Mouse (Mus musculus) spleen, adult 2 months (tissue): ENCODE measurements around the gene Chst8. TPM values are rescaled to one million over a fixed set of nuclear protein-coding genes. Genes with fewer than 3 reads are reported as not detected.

ENCODE experiments used
- DNase-seq, 2 experiments: peaks; one replicate each; pipeline versions ENCODE4 v3.0.0 to v3.0.0-alpha.2; 2012 to 2021; ENCODE audit warnings: low spot score in 2 of 2, low read depth in 1 of 2
- H3K27ac ChIP-seq: fragments of 200-500 bp; 2 replicates; pipeline ENCODE4 v1.5.1; 2012; ENCODE audit warnings: low read length, inconsistent platforms; ENCODE audit not compliant: insufficient read depth
- H3K27me3 ChIP-seq: fragments of 200-500 bp; 2 replicates; pipeline ENCODE4 v1.6.1; 2012; ENCODE audit warnings: mild to moderate bottlenecking, moderate library complexity, low read length, inconsistent platforms; ENCODE audit not compliant: control insufficient read depth, insufficient read depth
- H3K36me3 ChIP-seq: fragments of 200-500 bp; 2 replicates; pipeline ENCODE4 v1.6.1; 2012; ENCODE audit warnings: mild to moderate bottlenecking, low read length, inconsistent platforms; ENCODE audit not compliant: control insufficient read depth, insufficient read depth
- H3K4me1 ChIP-seq: fragments of 200-500 bp; 2 replicates; pipeline ENCODE4 v1.6.1; 2011; ENCODE audit warnings: inconsistent platforms; ENCODE audit not compliant: control insufficient read depth, insufficient read depth, insufficient read length
- H3K4me3 ChIP-seq: fragments of 200-500 bp; 2 replicates; pipeline ENCODE4 v1.5.1; 2011; ENCODE audit warnings: mild to moderate bottlenecking, inconsistent platforms; ENCODE audit not compliant: insufficient read depth, insufficient read length; ENCODE audit errors: extremely low read depth
- CTCF ChIP-seq: fragments of 200-500 bp; IDR thresholded peaks from 2 replicates; pipeline ENCODE4 v1.5.1; 2011; ENCODE audit warnings: mild to moderate bottlenecking, inconsistent platforms; ENCODE audit not compliant: insufficient read depth, insufficient read length, insufficient replicate concordance; ENCODE audit errors: extremely low read depth
- POLR2A ChIP-seq: fragments of 200-500 bp; IDR thresholded peaks from 2 replicates; pipeline ENCODE4 v1.6.1; 2011; ENCODE audit warnings: low read depth, low read length, inconsistent platforms
- WGBS: fragments of 180-500 bp; shearing (Covaris S2); methylation state at CpG from one replicate; pipeline ENCODE4 v1.1.7; 2018; 5-methylcytosine and 5-hydroxymethylcytosine counted together
- polyA plus RNA-seq: library from polyadenylated mRNA; depleted of rRNA; stranded (reverse); fragments of >200 nt; gene quantifications from 2 replicates; pipeline ENCODE4 v1.2.3, GENCODE M21; 2012

Chst8 gene
- polyA plus RNA-seq, 1 experiment, result 1.6 TPM

- TF ChIP-seq POLR2A, result no peak
- no peak for TF ChIP-seq CTCF
- Histone ChIP-seq H3K4me3 (no peak overlapping the region), H3K36me3 (no peaks in the 10 kb centered on the region), H3K4me1 (no peaks in the 10 kb centered on the region), H3K27me3 (no peaks in the 10 kb centered on the region), H3K27ac (no peak overlapping the region)
- no peak for DNase-seq
- WGBS, result 90% methylated on average over 5 of the region's 5 CpGs
Measured at GRCm38 (mm10) chr7:34773309-34773708, 39.2 kb downstream of the Chst8 start.

DNA sequence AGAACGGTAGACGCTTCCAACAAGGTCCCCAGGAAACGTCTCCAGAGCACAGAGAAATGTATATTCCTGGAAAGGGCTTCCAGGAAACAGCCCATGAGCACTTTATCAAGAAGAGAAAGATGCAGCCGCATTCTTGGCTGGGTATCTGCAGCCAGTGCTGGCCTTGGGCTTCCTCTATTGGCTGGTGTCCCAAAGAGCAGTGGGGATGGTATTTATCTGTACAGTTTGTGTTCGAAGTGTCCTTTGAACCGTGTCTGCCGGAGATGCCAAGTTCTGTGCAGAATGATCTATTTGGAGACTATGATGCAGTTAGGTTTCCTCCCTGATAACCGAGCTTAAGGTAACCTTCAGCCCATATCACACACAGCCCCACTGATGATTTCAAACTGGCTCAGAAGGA, 43.0 kb downstream of the Chst8 start:
- Histone ChIP-seq H3K36me3 (no peaks in the 10 kb centered on the region), H3K27me3 (no peaks in the 10 kb centered on the region), H3K4me1 (no peaks in the 10 kb centered on the region), H3K4me3 (no peak overlapping the region), H3K27ac (no peak overlapping the region)
- TF ChIP-seq POLR2A (no peak), CTCF (no peak)
- no peak for DNase-seq
- WGBS, result 73% methylated on average over 8 of the region's 8 CpGs

DNA sequence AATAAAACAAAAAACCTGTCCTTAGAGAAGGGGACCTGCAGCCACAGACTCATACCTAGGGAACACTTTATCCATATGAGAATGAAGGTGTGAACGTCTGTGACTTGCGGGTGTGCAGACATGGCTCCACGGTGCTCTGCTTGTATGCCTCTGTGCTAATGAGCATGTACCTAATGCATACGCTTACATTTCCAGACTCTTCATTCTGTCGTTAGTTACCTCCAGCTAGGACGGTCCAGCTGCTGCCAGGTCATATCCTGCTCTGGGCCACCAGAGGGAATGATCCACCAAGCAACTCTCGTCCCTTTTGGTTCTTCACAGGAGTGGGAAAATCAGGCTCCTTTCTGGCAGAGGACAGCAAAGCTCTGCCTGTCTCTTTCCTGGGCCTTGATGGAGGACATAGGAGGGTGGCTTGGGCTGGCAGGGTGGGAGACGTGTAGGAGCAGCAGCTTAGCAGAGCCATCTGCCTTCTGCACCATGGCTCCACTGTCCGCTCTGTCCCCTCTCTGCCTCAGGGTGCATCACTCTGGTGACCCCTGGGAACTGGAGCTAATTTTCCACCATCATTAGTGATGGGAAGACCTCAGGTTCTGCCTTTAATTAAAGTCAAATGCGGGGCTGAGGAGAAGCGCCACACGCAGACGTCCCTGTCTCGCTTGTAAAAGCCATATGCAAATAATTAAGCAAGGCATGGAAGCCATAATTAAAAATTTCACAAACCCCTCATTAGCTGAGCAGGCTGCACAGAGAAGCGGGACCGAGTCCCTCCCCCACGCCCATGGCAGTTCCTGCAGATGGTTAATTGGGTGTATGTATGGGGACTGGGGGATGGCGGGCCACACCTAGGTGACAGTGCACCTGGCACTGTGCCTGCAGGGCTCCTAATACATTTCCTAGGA, 48.0 kb downstream of the Chst8 start:
- Histone ChIP-seq H3K27me3 (no peaks in the 10 kb centered on the region), H3K36me3 (no peaks in the 10 kb centered on the region), H3K27ac (no peak overlapping the region), H3K4me1 (no peaks in the 10 kb centered on the region), H3K4me3 (no peak overlapping the region)
- DNase-seq, result no peak
- TF ChIP-seq CTCF (no peak), POLR2A (no peak)
- 86% methylated on average over 18 of the region's 18 CpGs for WGBS

GRCm38 (mm10) chr7:34759378-34759822, 53.1 kb downstream of the Chst8 start:
- WGBS, result 82% methylated on average over 7 of the region's 7 CpGs
- no peak overlapping the region for H3K4me3 ChIP-seq
- no peak for DNase-seq
- H3K27me3 ChIP-seq, result no peaks in the 10 kb centered on the region
- H3K4me1 ChIP-seq, result no peaks in the 10 kb centered on the region
- no peak overlapping the region for H3K27ac ChIP-seq
- no peaks in the 10 kb centered on the region for H3K36me3 ChIP-seq
- TF ChIP-seq POLR2A (no peak), CTCF (no peak)

GRCm38 (mm10) chr7:34758721-34759120, 53.8 kb downstream of the Chst8 start:
- H3K4me3 ChIP-seq, result no peak overlapping the region
- 69% methylated on average over 3 of the region's 3 CpGs for WGBS
- TF ChIP-seq CTCF (no peak), POLR2A (no peak)
- DNase-seq, result no peak
- H3K36me3 ChIP-seq, result no peaks in the 10 kb centered on the region
- no peaks in the 10 kb centered on the region for H3K4me1 ChIP-seq
- H3K27me3 ChIP-seq, result no peaks in the 10 kb centered on the region
- H3K27ac ChIP-seq, result no peak overlapping the region

GRCm38 (mm10) chr7:34757513-34757912, 55.0 kb downstream of the Chst8 start:
- WGBS, result 81% methylated on average over 4 of the region's 4 CpGs
- Histone ChIP-seq H3K27me3 (no peaks in the 10 kb centered on the region), H3K4me3 (no peak overlapping the region), H3K36me3 (no peaks in the 10 kb centered on the region), H3K4me1 (no peaks in the 10 kb centered on the region), H3K27ac (no peak overlapping the region)
- no peak for DNase-seq
- TF ChIP-seq POLR2A (no peak), CTCF (no peak)
